Mouse (Mus musculus): Measurements from ENCODE around the gene Hist1h2bn.

DNA sequence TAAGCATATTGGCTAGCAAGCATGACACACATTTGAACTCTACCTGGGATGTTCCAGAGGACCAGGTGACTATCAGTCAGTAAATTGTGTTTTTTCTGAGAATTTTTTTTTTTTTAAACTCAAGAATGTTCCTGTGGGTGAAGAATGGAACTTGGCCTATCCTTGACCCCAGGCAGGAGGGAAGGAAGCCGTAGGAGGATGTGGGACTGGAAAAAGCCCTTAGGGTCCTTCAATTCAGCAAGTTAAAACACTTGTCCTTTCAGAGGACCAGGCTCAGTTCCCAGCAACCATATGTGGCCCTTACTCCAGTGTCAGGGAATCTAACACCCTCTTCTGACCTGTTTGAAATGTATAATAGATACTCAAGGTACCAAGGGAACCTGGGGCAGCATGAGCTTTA, 24.4 kb upstream of the Hist1h2bn start:
- TF ChIP-seq CTCF (IDR thresholded peaks at IDR 0.05; ENCODE audit: low read depth) (no peak), EP300 (optimal IDR thresholded peaks at IDR 0.05) (no peak)
